Mouse (Mus musculus): ENCODE results near the gene Stra6l. TPM values are rescaled to one million over a fixed set of nuclear protein-coding genes. Genes with fewer than 3 reads are reported as not detected.

Gene Stra6l
- polyA plus RNA-seq, 1 experiment from 2014 or later, result not detected

- Histone ChIP-seq H3K4me3 (ENCODE audit: low read depth, low read length) (no peak overlapping the region), H3K9me3 (ENCODE audit: low read depth, low read length) (no peaks in the 10 kb centered on the region), H3K27me3 (ENCODE audit: insufficient read depth, low read length) (peaks cover 8% of the 10 kb centered on the region; the same call in 1 of the 2 replicates), H3K36me3 (ENCODE audit: insufficient read depth) (no peaks in the 10 kb centered on the region), H3K4me2 (peak overlapping the region; percentile 62), H3K27ac (ENCODE audit: low read depth) (peak overlapping the region; percentile 72; the same call in 1 of the 2 replicates), H3K9ac (no peak overlapping the region), H3K4me1 (ENCODE audit: insufficient read depth) (peaks cover 13% of the 10 kb centered on the region)
- no peak for TF ChIP-seq CTCF (IDR thresholded peaks at IDR 0.05; ENCODE audit: low read depth)
- WGBS, result 27% methylated on average over 4 of the region's 4 CpGs
- ATAC-seq (ENCODE audit: insufficient read depth) (no peak; the same call in 1 of the 2 replicates), DNase-seq (no peak)
Measured at GRCm38 (mm10) chr4:45818814-45819207, 29.7 kb upstream of the Stra6l start.

DNA sequence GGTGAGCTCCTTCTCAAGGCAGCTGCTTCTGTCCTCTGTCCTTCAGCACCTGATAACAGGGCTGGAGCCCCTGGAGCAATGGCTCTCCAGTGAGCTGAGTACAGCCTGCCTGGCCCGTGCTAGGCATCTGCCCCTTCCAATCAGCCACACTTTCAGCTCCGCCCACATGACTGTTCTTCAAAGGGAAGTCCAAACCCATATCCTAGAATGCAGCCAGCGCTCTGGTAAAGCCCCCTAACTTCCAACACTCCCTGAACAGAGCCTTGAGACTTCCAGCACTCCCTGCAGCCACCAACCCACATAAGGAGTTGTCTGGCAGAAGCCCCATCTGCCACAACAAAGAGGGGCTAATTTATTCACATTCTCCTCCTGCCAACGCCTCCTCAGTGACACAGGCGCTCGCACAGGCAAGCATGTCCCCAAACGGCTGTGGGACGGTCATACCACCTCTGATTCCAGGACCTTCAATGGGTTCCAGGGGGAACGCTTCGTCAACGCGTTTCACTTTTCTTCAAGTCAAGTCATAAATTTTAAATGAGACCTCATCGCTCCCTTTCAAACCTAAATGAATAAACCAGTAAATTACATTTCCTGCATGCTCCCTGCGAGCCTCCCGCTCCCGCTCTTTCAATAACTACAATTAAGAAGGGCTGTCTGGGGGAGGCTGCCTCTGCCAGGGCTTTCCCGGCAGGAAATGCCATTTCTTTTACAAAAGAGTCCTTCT is 29.1 kb upstream of the Stra6l start:
- Histone ChIP-seq H3K27ac (ENCODE audit: low read depth) (peak overlapping the region; percentile 72), H3K4me1 (ENCODE audit: insufficient read depth) (peaks cover 13% of the 10 kb centered on the region), H3K4me3 (ENCODE audit: low read depth, low read length) (peak overlapping the region; percentile 15), H3K9me3 (ENCODE audit: low read depth, low read length) (no peaks in the 10 kb centered on the region), H3K4me2 (peak overlapping the region; percentile 62), H3K36me3 (ENCODE audit: insufficient read depth) (no peaks in the 10 kb centered on the region), H3K9ac (peak overlapping the region; percentile 32), H3K27me3 (ENCODE audit: insufficient read depth, low read length) (peaks cover 13% of the 10 kb centered on the region)
- ATAC-seq (ENCODE audit: insufficient read depth), result peak; percentile 90
- WGBS, result 2% methylated on average over 17 of the region's 17 CpGs
- DNase-seq, result peak; percentile 89
- no peak for TF ChIP-seq CTCF (IDR thresholded peaks at IDR 0.05; ENCODE audit: low read depth)

DNA sequence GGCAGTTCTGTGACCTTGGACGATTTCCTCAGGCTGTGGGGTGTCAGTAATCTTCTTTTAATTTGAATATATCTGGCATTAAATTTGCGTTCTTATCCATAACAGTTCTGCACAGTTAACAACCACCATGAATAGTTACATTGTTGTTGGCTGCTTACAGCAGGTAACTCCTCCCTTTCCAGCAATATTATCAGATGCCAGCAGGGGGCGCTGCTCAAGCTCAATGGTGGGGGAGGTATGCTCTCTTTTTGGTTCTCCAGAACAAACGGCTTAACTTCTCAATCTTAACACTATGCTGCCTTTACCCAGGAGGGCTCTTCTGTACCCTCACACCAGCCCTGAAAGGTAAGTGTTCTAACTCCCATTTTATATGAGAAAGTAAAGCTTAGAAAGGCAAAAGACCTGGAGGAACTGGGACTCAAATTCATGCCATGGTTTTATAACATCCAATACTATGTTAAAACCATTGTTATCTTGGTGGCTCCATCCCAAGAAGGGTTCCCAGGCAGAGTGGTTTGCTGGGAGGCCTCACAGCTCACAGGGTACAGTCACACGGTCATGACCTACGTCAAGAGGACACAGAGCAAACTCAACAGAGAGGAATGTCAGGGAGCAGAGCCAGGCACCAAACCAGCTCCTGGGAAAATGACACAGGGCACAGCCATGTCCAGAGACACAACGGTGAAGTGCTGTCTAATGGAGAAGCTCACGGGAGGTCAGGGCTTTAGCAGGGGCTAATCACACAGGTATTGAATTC is 28.2 kb upstream of the Stra6l start:
- DNase-seq (peak; percentile 79), ATAC-seq (ENCODE audit: insufficient read depth) (no peak)
- H3K27me3 ChIP-seq (ENCODE audit: insufficient read depth, low read length), result peaks cover 22% of the 10 kb centered on the region
- TF ChIP-seq CTCF (IDR thresholded peaks at IDR 0.05; ENCODE audit: low read depth), result peak; percentile 85
- no peaks in the 10 kb centered on the region for H3K36me3 ChIP-seq (ENCODE audit: insufficient read depth)
- H3K9ac ChIP-seq, result no peak overlapping the region
- H3K4me3 ChIP-seq (ENCODE audit: low read depth, low read length), result no peak overlapping the region
- WGBS, result 22% methylated on average over 8 of the region's 8 CpGs
- H3K9me3 ChIP-seq (ENCODE audit: low read depth, low read length), result no peaks in the 10 kb centered on the region
- peaks cover 13% of the 10 kb centered on the region for H3K4me1 ChIP-seq (ENCODE audit: insufficient read depth)
- H3K27ac ChIP-seq (ENCODE audit: low read depth), result peak overlapping the region; percentile 72; the same call in 1 of the 2 replicates
- H3K4me2 ChIP-seq, result peak overlapping the region; percentile 62

GRCm38 (mm10) chr4:45821995-45822394 is 26.5 kb upstream of the Stra6l start:
- no peaks in the 10 kb centered on the region for H3K36me3 ChIP-seq (ENCODE audit: insufficient read depth)
- no peak for ATAC-seq (ENCODE audit: insufficient read depth)
- no peak for TF ChIP-seq CTCF (IDR thresholded peaks at IDR 0.05; ENCODE audit: low read depth)
- no peak overlapping the region for H3K4me3 ChIP-seq (ENCODE audit: low read depth, low read length)
- DNase-seq, result no peak
- no peak overlapping the region for H3K4me2 ChIP-seq
- H3K27ac ChIP-seq (ENCODE audit: low read depth), result no peak overlapping the region
- no peak overlapping the region for H3K9ac ChIP-seq
- no peaks in the 10 kb centered on the region for H3K9me3 ChIP-seq (ENCODE audit: low read depth, low read length)
- H3K27me3 ChIP-seq (ENCODE audit: insufficient read depth, low read length), result peaks cover 39% of the 10 kb centered on the region
- 39% methylated on average over 3 of the region's 3 CpGs for WGBS
- H3K4me1 ChIP-seq (ENCODE audit: insufficient read depth), result peaks cover 13% of the 10 kb centered on the region

DNA sequence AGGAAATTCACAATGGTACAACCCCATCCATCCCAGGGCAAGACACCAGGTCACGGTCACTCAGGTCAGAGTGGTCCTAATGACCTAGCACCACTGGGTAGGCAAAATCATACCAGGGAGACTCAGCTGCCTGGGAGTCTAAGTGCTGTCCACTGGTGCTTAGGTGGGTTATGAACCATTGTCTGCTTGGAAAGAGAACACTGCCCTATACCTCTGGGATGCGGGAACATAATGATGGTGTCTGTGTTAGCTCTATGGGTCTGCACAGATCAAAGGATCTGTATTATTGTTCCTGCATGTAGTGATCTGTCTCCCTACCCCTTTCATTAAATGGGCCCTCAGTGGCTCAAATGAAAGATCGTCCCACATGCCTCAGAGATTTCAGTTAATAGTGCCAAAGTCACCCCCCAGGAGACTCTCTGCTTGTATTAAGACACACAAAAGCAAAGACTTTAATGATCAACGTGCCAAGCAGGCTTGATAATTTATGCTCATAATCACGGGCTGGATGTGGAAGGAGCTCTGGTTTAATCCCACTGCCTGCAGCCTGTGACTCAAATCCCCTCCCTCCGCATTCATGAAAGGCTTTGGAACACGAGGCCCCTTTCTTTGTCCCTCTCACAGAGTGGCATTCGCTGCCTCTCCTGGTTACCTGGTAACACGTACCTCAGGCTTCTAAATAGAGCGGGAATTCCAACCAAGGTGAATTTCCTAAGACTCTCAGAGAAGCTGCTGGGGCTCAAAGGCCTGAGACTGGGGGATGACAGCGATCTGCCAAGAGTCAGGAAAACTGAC is 25.5 kb upstream of the Stra6l start:
- peak; percentile 54 for DNase-seq

DNA sequence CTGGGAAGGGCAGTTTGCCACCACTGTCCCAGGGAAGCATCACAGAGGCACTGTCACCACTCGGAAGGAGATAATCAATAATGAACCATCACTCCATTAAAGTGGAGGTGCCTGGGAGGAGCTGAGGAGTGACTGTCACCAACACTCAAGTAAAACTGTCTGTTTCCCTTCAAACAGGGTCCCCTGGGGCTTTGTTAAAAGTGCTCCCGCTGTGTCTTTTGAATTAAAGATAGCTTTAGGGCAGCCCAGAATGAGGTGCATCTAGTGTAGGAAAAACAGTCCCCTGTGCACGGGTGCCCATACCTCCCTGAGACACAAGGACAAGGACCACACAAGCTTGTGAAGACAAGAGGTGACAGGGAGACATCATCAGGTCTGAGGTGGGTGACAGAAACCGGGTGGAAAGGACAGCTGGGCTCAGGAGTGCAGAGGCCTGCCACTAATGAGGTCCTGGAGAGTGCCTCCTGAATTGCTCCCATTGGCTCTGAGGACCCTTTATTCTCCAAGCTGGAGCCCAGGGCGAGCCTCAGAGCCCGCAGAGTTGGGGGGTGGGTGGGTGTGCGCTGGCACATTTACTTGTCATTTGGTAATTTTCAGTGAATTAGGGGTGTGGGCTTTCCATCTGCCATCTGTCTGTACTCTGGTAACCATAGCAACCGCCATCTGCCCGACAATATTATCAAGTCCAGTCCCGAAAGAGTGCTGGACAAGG is 24.3 kb upstream of the Stra6l start:
- Histone ChIP-seq H3K9me3 (ENCODE audit: low read depth, low read length) (no peaks in the 10 kb centered on the region), H3K4me2 (no peak overlapping the region), H3K9ac (no peak overlapping the region), H3K4me1 (ENCODE audit: insufficient read depth) (peaks cover 7% of the 10 kb centered on the region), H3K4me3 (ENCODE audit: low read depth, low read length) (no peak overlapping the region), H3K27me3 (ENCODE audit: insufficient read depth, low read length) (peaks cover 58% of the 10 kb centered on the region), H3K36me3 (ENCODE audit: insufficient read depth) (no peaks in the 10 kb centered on the region), H3K27ac (ENCODE audit: low read depth) (no peak overlapping the region)
- no peak for TF ChIP-seq CTCF (IDR thresholded peaks at IDR 0.05; ENCODE audit: low read depth)
- ATAC-seq (ENCODE audit: insufficient read depth) (no peak), DNase-seq (no peak)
- WGBS, result 13% methylated on average over 10 of the region's 10 CpGs

More for the DNA sequence above, 25.5 kb upstream of the Stra6l start:
- Histone ChIP-seq H3K36me3 (ENCODE audit: insufficient read depth) (no peaks in the 10 kb centered on the region), H3K4me2 (no peak overlapping the region), H3K9ac (no peak overlapping the region), H3K4me1 (ENCODE audit: insufficient read depth) (peaks cover 13% of the 10 kb centered on the region), H3K27ac (ENCODE audit: low read depth) (no peak overlapping the region), H3K9me3 (ENCODE audit: low read depth, low read length) (no peaks in the 10 kb centered on the region), H3K4me3 (ENCODE audit: low read depth, low read length) (no peak overlapping the region), H3K27me3 (ENCODE audit: insufficient read depth, low read length) (peaks cover 49% of the 10 kb centered on the region)
- no peak for ATAC-seq (ENCODE audit: insufficient read depth)
- 40% methylated on average over 11 of the region's 11 CpGs for WGBS
- TF ChIP-seq CTCF (IDR thresholded peaks at IDR 0.05; ENCODE audit: low read depth), result no peak
